Mouse (Mus musculus) T-cell, adult 2 months (primary cell): ENCODE measurements around the gene Slc23a2.

Experiments
- DNase-seq: peaks from one replicate; pipeline ENCODE4 v3.0.0; 2022; ENCODE audit warnings: low spot score

Gene Slc23a2

GRCm38 (mm10) chr2:132098365-132098764, 46.5 kb downstream of the Slc23a2 start:
- no peak for DNase-seq

GRCm38 (mm10) chr2:132096582-132096981, 48.3 kb downstream of the Slc23a2 start:
- no peak for DNase-seq

- DNase-seq: no peak
These were observed 49.1 kb downstream of the Slc23a2 start for GRCm38 (mm10) chr2:132095821-132096220.

- peak; percentile 15 for DNase-seq
These were observed 50.3 kb downstream of the Slc23a2 start for GRCm38 (mm10) chr2:132094441-132095230.

GRCm38 (mm10) chr2:132093739-132094138, 51.2 kb downstream of the Slc23a2 start:
- DNase-seq: no peak

GRCm38 (mm10) chr2:132093298-132093697, 51.6 kb downstream of the Slc23a2 start:
- DNase-seq: no peak

- DNase-seq: no peak
These were observed 52.2 kb downstream of the Slc23a2 start for GRCm38 (mm10) chr2:132092722-132093121.

- DNase-seq: no peak
These were observed 53.2 kb downstream of the Slc23a2 start for GRCm38 (mm10) chr2:132091749-132092148.

GRCm38 (mm10) chr2:132084813-132085212, 60.1 kb downstream of the Slc23a2 start:
- no peak for DNase-seq

GRCm38 (mm10) chr2:132084396-132084795, 60.5 kb downstream of the Slc23a2 start:
- no peak for DNase-seq

- DNase-seq: no peak
These were observed 65.8 kb downstream of the Slc23a2 start for GRCm38 (mm10) chr2:132079139-132079538.

GRCm38 (mm10) chr2:132073052-132073451, 71.9 kb downstream of the Slc23a2 start:
- DNase-seq: no peak

- no peak for DNase-seq
These were observed 74.7 kb downstream of the Slc23a2 start for GRCm38 (mm10) chr2:132069985-132070735.

GRCm38 (mm10) chr2:132064185-132064831, 80.6 kb downstream of the Slc23a2 start:
- no peak for DNase-seq

GRCm38 (mm10) chr2:132063776-132064175, 81.1 kb downstream of the Slc23a2 start:
- DNase-seq: no peak

- DNase-seq: no peak
These were observed 83.0 kb downstream of the Slc23a2 start for GRCm38 (mm10) chr2:132061884-132062283.

- DNase-seq: peak; percentile 26
These were observed 85.0 kb downstream of the Slc23a2 start for GRCm38 (mm10) chr2:132059919-132060318.

- no peak for DNase-seq
These were observed 89.6 kb downstream of the Slc23a2 start for GRCm38 (mm10) chr2:132055349-132055753.

GRCm38 (mm10) chr2:132053824-132054223, 91.1 kb downstream of the Slc23a2 start:
- DNase-seq: no peak

GRCm38 (mm10) chr2:132051798-132052197, 93.1 kb downstream of the Slc23a2 start:
- DNase-seq: peak; percentile 65

GRCm38 (mm10) chr2:132049921-132050320, 95.0 kb downstream of the Slc23a2 start:
- DNase-seq: no peak

GRCm38 (mm10) chr2:132049491-132049890, 95.4 kb downstream of the Slc23a2 start:
- no peak for DNase-seq
